Mouse (Mus musculus) midbrain, embryonic 12.5 days (tissue): ENCODE measurements around the gene H2-Eb2. TPM values are rescaled to one million over a fixed set of nuclear protein-coding genes. Genes with fewer than 3 reads are reported as not detected.
A peak's percentile ranks its signal among the peaks of the same experiment; 100 is the strongest.
"Not testable (repeated sequence)": the region's sequence is repeated elsewhere in the genome, so short reads cannot be mapped to it uniquely, and the experiment has no call there.

Experiments used
- ATAC-seq: fragments of 200-750 bp; cut with Nextera tagmentation; 2 replicates; pipeline ENCODE4 v1.8.0; 2017; ENCODE audit warnings: low read depth, moderate TSS enrichment, moderate library complexity; ENCODE audit not compliant: low FRiP score
- H3K27ac ChIP-seq: fragments of 300-500 bp; sonication (generic); replicated peaks from 2 replicates; pipeline ENCODE4 v1.5.1; 2016; ENCODE audit warnings: mild to moderate bottlenecking
- H3K27me3 ChIP-seq: fragments of 300-500 bp; sonication (generic); 2 replicates; pipeline ENCODE4 v1.6.1; 2016; ENCODE audit warnings: mild to moderate bottlenecking
- H3K36me3 ChIP-seq: fragments of 300-500 bp; sonication (generic); 2 replicates; pipeline ENCODE4 v1.6.1; 2016
- H3K4me1 ChIP-seq: fragments of 300-500 bp; sonication (generic); 2 replicates; pipeline ENCODE4 v1.6.1; 2016
- H3K4me2 ChIP-seq: fragments of 300-500 bp; sonication (generic); replicated peaks from 2 replicates; pipeline ENCODE4 v1.6.1; 2016; ENCODE audit warnings: mild to moderate bottlenecking, moderate library complexity
- H3K4me3 ChIP-seq: fragments of 300-500 bp; sonication (generic); 2 replicates; pipeline ENCODE4 v1.5.1; 2016; ENCODE audit warnings: mild to moderate bottlenecking
- H3K9ac ChIP-seq: fragments of 300-500 bp; sonication (generic); replicated peaks from 2 replicates; pipeline ENCODE4 v1.6.1; 2016; ENCODE audit warnings: mild to moderate bottlenecking, moderate library complexity
- H3K9me3 ChIP-seq: fragments of 300-500 bp; sonication (generic); 2 replicates; pipeline ENCODE4 v1.6.1; 2016; ENCODE audit warnings: mild to moderate bottlenecking
- WGBS: fragments of 180-500 bp; shearing (Covaris S2); methylation state at CpG from one replicate; pipeline ENCODE4 v1.1.7; 2016; 5-methylcytosine and 5-hydroxymethylcytosine counted together
- polyA plus RNA-seq: library from polyadenylated mRNA; unstranded; fragments of >200 nt; fragmentation: Nextera tagmentation; extraction: Ambion mirVana; gene quantifications from 2 replicates; pipeline ENCODE4 v1.2.1, GENCODE M21; 2016

Gene H2-Eb2
- polyA plus RNA-seq, 1 experiment from 2014 or later = not detected

- no peaks in the 10 kb centered on the region for H3K9me3 ChIP-seq
- H3K4me1 ChIP-seq = peaks cover 6% of the 10 kb centered on the region; the same call in 1 of the 2 replicates
- 96% methylated on average over 4 of the region's 4 CpGs for WGBS
- no peak overlapping the region for H3K27ac ChIP-seq
- no peak overlapping the region for H3K4me3 ChIP-seq
- H3K36me3 ChIP-seq = no peaks in the 10 kb centered on the region
- no peak overlapping the region for H3K4me2 ChIP-seq
- peaks cover 13% of the 10 kb centered on the region for H3K27me3 ChIP-seq
- ATAC-seq = no peak
- H3K9ac ChIP-seq = no peak overlapping the region
Measured at GRCm38 (mm10) chr17:34308161-34308560, 17.3 kb upstream of the H2-Eb2 start.

DNA sequence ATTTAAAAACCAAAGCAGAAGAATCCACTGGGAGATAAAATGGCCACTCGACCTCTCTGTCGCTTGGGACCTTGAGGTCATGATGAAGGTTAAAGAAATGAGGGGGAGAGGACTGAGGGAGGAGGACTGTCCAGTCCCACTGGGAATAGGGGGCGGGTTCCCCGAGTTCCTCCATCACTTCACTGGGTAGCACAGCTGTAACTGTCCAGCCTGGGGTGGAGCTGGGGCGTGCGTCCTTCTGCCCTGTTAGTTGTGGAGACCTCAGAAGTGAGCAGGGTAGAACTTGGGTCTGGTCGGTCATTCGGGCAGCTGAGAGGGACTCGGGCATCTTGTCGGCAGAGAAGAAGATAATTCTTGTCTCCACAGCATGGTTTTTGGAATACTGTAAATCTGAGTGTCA is 16.2 kb upstream of the H2-Eb2 start:
- H3K27me3 ChIP-seq = peaks cover 13% of the 10 kb centered on the region
- ATAC-seq = 0 out of 2 replicates have a peak, but pooled peaks have one; percentile 23
- WGBS = 27% methylated on average over 10 of the region's 10 CpGs
- no peak overlapping the region for H3K27ac ChIP-seq
- H3K36me3 ChIP-seq = no peaks in the 10 kb centered on the region
- peak overlapping the region; percentile 63 for H3K9ac ChIP-seq
- peaks cover 6% of the 10 kb centered on the region; the same call in 1 of the 2 replicates for H3K4me1 ChIP-seq
- H3K4me2 ChIP-seq = peak overlapping the region; percentile 66
- peak overlapping the region; percentile 61 for H3K4me3 ChIP-seq
- no peaks in the 10 kb centered on the region for H3K9me3 ChIP-seq

DNA sequence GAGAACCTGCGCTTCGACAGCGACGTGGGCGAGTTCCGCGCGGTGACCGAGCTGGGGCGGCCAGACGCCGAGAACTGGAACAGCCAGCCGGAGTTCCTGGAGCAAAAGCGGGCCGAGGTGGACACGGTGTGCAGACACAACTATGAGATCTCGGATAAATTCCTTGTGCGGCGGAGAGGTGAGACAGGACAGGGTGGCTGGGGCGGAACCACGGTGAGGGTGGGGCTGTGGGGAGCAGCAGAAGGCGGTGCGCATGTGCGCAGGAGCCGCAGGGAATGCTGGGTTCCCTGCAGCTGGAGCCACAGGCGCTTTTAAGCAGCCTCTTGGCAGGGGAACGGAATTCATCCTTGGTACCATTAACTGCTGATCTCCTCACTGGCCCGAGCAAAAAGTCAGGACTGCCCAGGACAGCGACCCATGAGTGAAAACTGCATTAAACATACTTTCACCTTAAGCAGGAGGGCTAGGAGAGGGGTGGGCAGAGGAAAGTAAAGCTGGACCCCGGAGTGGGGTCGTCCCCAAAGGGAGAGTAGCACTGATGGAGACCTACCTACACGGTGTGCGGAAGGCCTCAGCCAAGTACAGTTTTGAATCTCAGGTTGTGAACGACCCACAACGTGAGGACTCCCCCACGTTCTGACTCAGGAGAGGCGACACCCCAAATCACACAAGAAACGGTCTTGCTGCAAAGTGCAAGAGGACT is 15.6 kb upstream of the H2-Eb2 start:
- 22% methylated on average over 38 of the region's 38 CpGs for WGBS
- Histone ChIP-seq H3K27ac (peak overlapping the region; percentile 35; the same call in 1 of the 2 replicates), H3K27me3 (peaks cover 13% of the 10 kb centered on the region), H3K4me1 (peaks cover 6% of the 10 kb centered on the region; the same call in 1 of the 2 replicates), H3K4me2 (peak overlapping the region; percentile 66), H3K4me3 (peak overlapping the region; percentile 61), H3K36me3 (no peaks in the 10 kb centered on the region), H3K9me3 (no peaks in the 10 kb centered on the region), H3K9ac (peak overlapping the region; percentile 63)
- ATAC-seq = peak; percentile 86

DNA sequence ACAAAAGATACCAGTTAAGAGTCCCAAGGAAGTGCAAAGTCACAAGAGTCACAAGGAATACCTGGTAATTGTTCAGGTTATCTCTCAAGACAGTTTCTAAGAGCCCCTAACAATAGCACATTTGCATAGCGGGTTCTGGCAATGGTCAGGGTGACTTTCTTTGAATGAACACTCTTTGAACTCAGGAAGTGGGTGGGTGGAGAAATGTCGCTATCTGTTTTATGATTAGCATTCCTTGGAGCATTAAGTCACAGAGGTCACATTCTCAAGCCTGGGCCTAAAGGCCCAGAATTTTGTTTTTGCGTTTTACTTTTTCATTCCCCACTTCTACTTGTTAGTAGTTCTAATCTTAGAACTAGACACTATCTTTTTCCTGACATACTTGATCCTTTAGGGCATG is 14.9 kb upstream of the H2-Eb2 start:
- H3K4me1 ChIP-seq, H3K9me3 ChIP-seq, H3K36me3 ChIP-seq, H3K4me3 ChIP-seq, H3K27ac ChIP-seq, H3K4me2 ChIP-seq, ATAC-seq, H3K9ac ChIP-seq: not testable (repeated sequence)
- peaks cover 13% of the 10 kb centered on the region for H3K27me3 ChIP-seq
- 94% methylated on average over 3 of the region's 3 CpGs for WGBS

DNA sequence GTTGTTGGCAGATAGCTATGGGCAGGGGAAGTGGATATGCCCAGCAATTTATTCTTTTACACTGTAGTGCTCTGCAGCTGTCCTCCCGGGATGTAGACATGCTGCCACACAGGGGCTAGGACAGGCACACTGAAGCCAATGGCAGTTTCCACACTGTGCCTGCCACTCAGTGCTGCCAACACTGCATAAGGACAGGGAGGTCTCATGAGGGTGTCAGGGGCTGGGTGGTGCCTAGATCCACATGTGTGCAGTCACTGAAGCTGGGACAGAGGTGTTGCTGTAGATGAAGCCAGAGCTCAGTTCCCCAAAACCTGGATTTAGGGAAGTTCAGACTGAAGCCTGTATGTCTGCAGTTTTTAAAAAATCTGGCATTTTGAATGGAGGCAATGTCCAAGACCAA is 13.3 kb upstream of the H2-Eb2 start:
- WGBS = 78% methylated on average over 1 of the region's 1 CpGs
- peaks cover 6% of the 10 kb centered on the region; the same call in 1 of the 2 replicates for H3K4me1 ChIP-seq

GRCm38 (mm10) chr17:34313393-34313792 is 12.1 kb upstream of the H2-Eb2 start:
- Histone ChIP-seq H3K4me1 (peaks cover 6% of the 10 kb centered on the region; the same call in 1 of the 2 replicates), H3K27me3 (peaks cover 3% of the 10 kb centered on the region; the same call in 1 of the 2 replicates), H3K9me3 (no peaks in the 10 kb centered on the region), H3K36me3 (no peaks in the 10 kb centered on the region), H3K4me2 (no peak overlapping the region), H3K27ac (no peak overlapping the region), H3K9ac (no peak overlapping the region), H3K4me3 (no peak overlapping the region)
- WGBS = 34% methylated on average over 3 of the region's 3 CpGs
- ATAC-seq = no peak

More for the DNA sequence above, 13.3 kb upstream of the H2-Eb2 start:
- Histone ChIP-seq H3K9me3 (no peaks in the 10 kb centered on the region), H3K9ac (no peak overlapping the region), H3K36me3 (no peaks in the 10 kb centered on the region), H3K4me3 (no peak overlapping the region), H3K27ac (no peak overlapping the region), H3K27me3 (peaks cover 13% of the 10 kb centered on the region), H3K4me2 (no peak overlapping the region)
- ATAC-seq = no peak

DNA sequence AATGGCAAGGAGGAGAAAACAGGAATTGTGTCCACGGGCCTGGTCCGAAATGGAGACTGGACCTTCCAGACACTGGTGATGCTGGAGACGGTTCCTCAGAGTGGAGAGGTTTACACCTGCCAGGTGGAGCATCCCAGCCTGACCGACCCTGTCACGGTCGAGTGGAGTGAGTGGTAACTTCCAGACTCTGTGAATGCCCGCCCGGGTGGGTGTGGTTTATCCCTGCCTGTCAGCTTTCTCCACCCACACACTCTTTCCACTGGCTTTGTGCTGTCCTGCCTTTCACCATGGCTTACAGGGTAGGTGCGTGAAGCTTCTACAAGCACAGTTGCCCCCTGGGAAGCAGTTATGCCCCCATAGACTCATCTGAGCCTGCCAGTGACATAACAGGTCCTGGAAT is 11.2 kb upstream of the H2-Eb2 start:
- Histone ChIP-seq H3K9me3 (no peaks in the 10 kb centered on the region), H3K9ac (no peak overlapping the region), H3K27ac (no peak overlapping the region), H3K4me2 (no peak overlapping the region), H3K4me3 (no peak overlapping the region), H3K4me1 (peaks cover 3% of the 10 kb centered on the region; the same call in 1 of the 2 replicates), H3K36me3 (no peaks in the 10 kb centered on the region), H3K27me3 (peaks cover 3% of the 10 kb centered on the region; the same call in 1 of the 2 replicates)
- ATAC-seq = no peak
- 67% methylated on average over 9 of the region's 9 CpGs for WGBS

DNA sequence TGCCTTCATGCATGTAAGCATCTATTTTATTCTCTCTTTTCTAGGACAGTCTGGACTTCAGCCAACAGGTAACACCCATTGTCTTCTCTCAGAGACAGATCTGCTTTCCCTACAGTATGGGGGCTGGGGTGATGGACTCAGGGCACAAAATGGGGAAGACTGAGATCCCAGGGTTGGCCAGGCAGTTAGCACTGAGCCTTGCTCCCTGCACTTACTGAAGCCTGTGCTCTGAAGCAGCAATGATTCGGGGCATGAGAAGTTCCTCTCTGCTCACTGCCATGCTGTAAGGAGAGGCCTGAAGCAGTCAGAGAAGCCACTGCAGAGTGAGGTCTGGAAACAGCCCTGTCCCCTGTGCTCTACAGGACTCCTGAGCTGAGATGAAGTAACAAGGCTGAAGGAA is 10.0 kb upstream of the H2-Eb2 start:
- Histone ChIP-seq H3K4me3 (no peak overlapping the region), H3K9me3 (no peaks in the 10 kb centered on the region), H3K4me2 (no peak overlapping the region), H3K27me3 (peaks cover 3% of the 10 kb centered on the region; the same call in 1 of the 2 replicates), H3K4me1 (no peaks in the 10 kb centered on the region), H3K36me3 (no peaks in the 10 kb centered on the region), H3K27ac (no peak overlapping the region), H3K9ac (no peak overlapping the region)
- no peak for ATAC-seq
- WGBS = 89% methylated on average over 1 of the region's 1 CpGs

- H3K27ac ChIP-seq = no peak overlapping the region
- no peak overlapping the region for H3K4me3 ChIP-seq
- no peaks in the 10 kb centered on the region for H3K36me3 ChIP-seq
- no peak overlapping the region for H3K4me2 ChIP-seq
- 73% methylated on average over 2 of the region's 2 CpGs for WGBS
- no peak for ATAC-seq
- no peaks in the 10 kb centered on the region for H3K9me3 ChIP-seq
- peaks cover 3% of the 10 kb centered on the region; the same call in 1 of the 2 replicates for H3K27me3 ChIP-seq
- no peaks in the 10 kb centered on the region for H3K4me1 ChIP-seq
- H3K9ac ChIP-seq = no peak overlapping the region
Measured at GRCm38 (mm10) chr17:34316697-34317096, 8.8 kb upstream of the H2-Eb2 start.

DNA sequence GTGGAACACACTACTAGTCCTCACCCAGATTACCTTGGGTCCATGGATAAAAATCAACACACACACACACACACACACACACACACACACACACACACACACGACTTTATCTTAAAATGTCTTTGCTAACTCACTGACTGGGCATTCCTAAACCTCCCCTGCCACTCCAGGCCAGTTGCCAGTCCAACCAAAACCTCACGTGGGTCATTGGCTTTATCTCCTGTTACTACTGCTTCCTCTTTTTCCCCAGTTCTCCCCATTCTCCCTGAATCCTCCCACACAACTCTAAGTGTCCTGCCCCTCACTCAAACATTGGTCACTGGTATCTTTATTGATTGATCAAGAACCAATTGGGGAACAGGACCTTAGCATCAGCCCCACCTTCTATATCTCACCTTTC is 8.2 kb upstream of the H2-Eb2 start:
- Histone ChIP-seq H3K27me3 (peaks cover under 1% of the 10 kb centered on the region; the same call in 1 of the 2 replicates), H3K4me1 (no peaks in the 10 kb centered on the region), H3K4me2 (no peak overlapping the region), H3K9me3 (no peaks in the 10 kb centered on the region), H3K27ac (no peak overlapping the region), H3K36me3 (no peaks in the 10 kb centered on the region), H3K4me3 (no peak overlapping the region), H3K9ac (no peak overlapping the region)
- WGBS = 52% methylated on average over 2 of the region's 2 CpGs
- no peak for ATAC-seq

DNA sequence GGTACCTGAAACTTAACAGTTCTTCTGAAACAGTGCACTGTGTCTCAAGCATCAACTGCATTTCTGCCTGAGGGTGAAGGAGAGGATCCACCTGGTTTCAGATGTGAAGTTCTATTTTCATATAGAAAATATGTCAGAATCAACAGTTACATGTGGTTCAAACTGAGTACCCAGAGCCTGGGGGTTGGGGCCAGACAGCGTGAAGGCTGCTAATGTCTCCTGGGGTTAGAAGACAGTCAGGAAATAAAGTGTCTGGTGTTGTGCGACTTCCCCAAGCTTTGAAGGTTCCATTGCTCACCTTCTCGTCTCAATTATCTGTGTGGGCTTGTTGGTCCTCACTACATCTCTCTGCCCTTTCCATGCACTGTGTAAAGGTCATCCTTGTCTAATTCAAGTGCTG is 908 bp downstream of the H2-Eb2 start:
- ATAC-seq = no peak
- H3K9ac ChIP-seq = no peak overlapping the region
- no peaks in the 10 kb centered on the region for H3K36me3 ChIP-seq
- 80% methylated on average over 3 of the region's 3 CpGs for WGBS
- no peaks in the 10 kb centered on the region for H3K4me1 ChIP-seq
- no peak overlapping the region for H3K4me2 ChIP-seq
- no peak overlapping the region for H3K4me3 ChIP-seq
- no peak overlapping the region for H3K27ac ChIP-seq
- H3K9me3 ChIP-seq = no peaks in the 10 kb centered on the region
- no peaks in the 10 kb centered on the region for H3K27me3 ChIP-seq

- no peaks in the 10 kb centered on the region for H3K36me3 ChIP-seq
- no peak overlapping the region for H3K9ac ChIP-seq
- H3K4me2 ChIP-seq = no peak overlapping the region
- no peak overlapping the region for H3K27ac ChIP-seq
- WGBS = 78% methylated on average over 2 of the region's 2 CpGs
- H3K27me3 ChIP-seq = no peaks in the 10 kb centered on the region
- no peak for ATAC-seq
- no peak overlapping the region for H3K4me3 ChIP-seq
- no peaks in the 10 kb centered on the region for H3K4me1 ChIP-seq
- H3K9me3 ChIP-seq = no peaks in the 10 kb centered on the region
Measured at GRCm38 (mm10) chr17:34329807-34330206, 4.3 kb downstream of the H2-Eb2 start.
